Mouse (Mus musculus) neural tube, embryonic 14.5 days (tissue): ENCODE results near the gene Tmem110. TPM values are rescaled to one million over a fixed set of nuclear protein-coding genes. Genes with fewer than 3 reads are reported as not detected.

ENCODE experiments used
- ATAC-seq: fragments of 200-750 bp; cut with Nextera tagmentation; 2 replicates; pipeline ENCODE4 v1.8.0; 2017; ENCODE audit warnings: low read depth, mild to moderate bottlenecking, moderate TSS enrichment, moderate library complexity
- H3K27ac ChIP-seq: fragments of 300-500 bp; sonication (generic); 2 replicates; pipeline ENCODE4 v1.5.1; 2014; ENCODE audit warnings: low read depth, mild to moderate bottlenecking, control low read depth, low read length, moderate library complexity, mixed read lengths
- H3K27me3 ChIP-seq: fragments of 300-500 bp; sonication (generic); 2 replicates; pipeline ENCODE4 v1.6.1; 2014; ENCODE audit warnings: low read length; ENCODE audit not compliant: control insufficient read depth, insufficient read depth
- H3K36me3 ChIP-seq: fragments of 300-500 bp; sonication (generic); 2 replicates; pipeline ENCODE4 v1.6.1; 2014; ENCODE audit warnings: low read length, mixed read lengths; ENCODE audit not compliant: control insufficient read depth, insufficient read depth
- H3K4me1 ChIP-seq: fragments of 300-500 bp; sonication (generic); 2 replicates; pipeline ENCODE4 v1.6.1; 2014; ENCODE audit warnings: low read length; ENCODE audit not compliant: control insufficient read depth, insufficient read depth
- H3K4me2 ChIP-seq: fragments of 300-500 bp; sonication (generic); 2 replicates; pipeline ENCODE4 v1.6.1; 2014; ENCODE audit warnings: mild to moderate bottlenecking, low read depth, low read length, control low read depth
- H3K4me3 ChIP-seq: fragments of 300-500 bp; sonication (generic); 2 replicates; pipeline ENCODE4 v1.5.1; 2014; ENCODE audit warnings: low read depth, low read length, control low read depth, mixed read lengths
- H3K9ac ChIP-seq: fragments of 300-500 bp; sonication (generic); replicated peaks from 2 replicates; pipeline ENCODE4 v1.6.1; 2014; ENCODE audit warnings: low read depth, mild to moderate bottlenecking, control low read depth, low read length, mixed read lengths
- H3K9me3 ChIP-seq: fragments of 300-500 bp; sonication (generic); 2 replicates; pipeline ENCODE4 v1.6.1; 2016; ENCODE audit warnings: low read length; ENCODE audit not compliant: control insufficient read depth
- WGBS: fragments of 180-500 bp; shearing (Covaris S2); extraction: QIAGEN DNeasy Blood & Tissue Kit; methylation state at CpG from one replicate; pipeline ENCODE4 v1.1.7; 2014; 5-methylcytosine and 5-hydroxymethylcytosine counted together
- polyA plus RNA-seq: library from polyadenylated mRNA; unstranded; fragments of >200 nt; fragmentation: Nextera tagmentation; extraction: Ambion mirVana; gene quantifications from 2 replicates; pipeline ENCODE4 v1.2.1, GENCODE M21; 2014

Tmem110 gene
- polyA plus RNA-seq = 19.3 and 30.7 TPM in 2 replicates

DNA sequence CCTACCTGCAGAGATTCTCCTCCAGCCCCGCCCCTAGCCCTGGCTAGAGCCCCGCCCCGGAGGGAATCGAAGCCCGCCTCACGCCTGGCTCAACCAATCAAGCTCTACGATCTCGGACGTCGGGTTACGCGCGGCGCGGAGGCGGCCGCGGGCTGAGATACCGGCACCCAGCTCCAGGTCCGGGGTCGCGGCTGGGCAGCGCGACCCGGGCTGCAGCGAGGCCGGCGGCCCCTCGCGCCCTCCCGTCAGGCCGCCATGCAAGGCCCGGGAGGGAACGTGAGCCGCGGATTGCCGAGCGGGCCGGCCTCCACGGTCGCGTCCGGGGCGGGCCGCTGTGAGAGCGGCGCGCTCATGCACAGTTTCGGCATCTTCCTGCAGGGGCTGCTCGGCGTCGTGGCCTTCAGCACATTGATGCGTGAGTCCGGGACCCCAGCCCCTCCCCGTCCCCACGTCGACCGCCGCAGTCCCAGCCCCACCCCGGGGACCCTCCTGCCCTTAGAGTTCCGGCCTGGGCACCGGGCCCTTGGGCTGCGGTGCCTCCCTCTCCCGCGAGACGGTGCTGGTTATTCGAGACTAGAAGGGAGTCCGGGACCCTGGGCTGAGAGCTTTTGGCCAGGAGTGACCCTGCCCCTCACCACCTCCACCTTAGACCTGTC is at the start of gene Tmem110:
Tmem110 (plus strand) TSS at position 115 of the 656 bp plus-strand sequence.
- Histone ChIP-seq H3K4me2 (peak within 1 kb of the TSS; percentile 75), H3K9me3 (no peaks in the 10 kb centered on the region), H3K27ac (peak within 1 kb of the TSS; percentile 55; the same call in 1 of the 2 replicates), H3K9ac (peak within 1 kb of the TSS; percentile 83), H3K4me3 (peak within 1 kb of the TSS; percentile 77), H3K4me1 (peaks cover 13% of the 10 kb centered on the region), H3K36me3 (no peaks in the 10 kb centered on the region), H3K27me3 (no peaks in the 10 kb centered on the region)
- under 1% methylated on average over 61 of the region's 68 CpGs for WGBS
- ATAC-seq = peak; percentile 97

DNA sequence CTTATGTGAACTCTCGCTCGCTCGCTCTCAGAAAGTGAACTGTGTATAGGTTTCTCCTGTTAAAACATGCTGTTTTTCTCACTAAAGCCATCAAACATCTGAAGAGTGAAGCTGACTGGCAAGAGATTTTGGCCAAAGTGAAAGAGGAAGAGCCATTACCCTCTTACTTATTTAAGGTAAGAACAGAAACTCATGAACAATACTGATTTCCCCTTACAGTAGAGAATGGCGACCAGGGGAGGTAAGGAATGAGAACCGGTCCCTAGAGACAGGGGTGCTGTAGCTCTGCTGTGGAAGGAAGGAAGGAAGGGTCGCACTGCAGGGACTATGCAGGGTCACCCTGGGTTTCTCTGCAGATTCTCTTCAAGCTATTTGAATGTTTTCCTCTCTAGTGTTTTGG is 40.8 kb upstream of the Tmem110 start:
- H3K27me3 ChIP-seq = no peaks in the 10 kb centered on the region
- H3K4me3 ChIP-seq = no peak overlapping the region
- H3K27ac ChIP-seq = no peak overlapping the region
- 94% methylated on average over 6 of the region's 6 CpGs for WGBS
- no peak for ATAC-seq
- H3K9ac ChIP-seq = no peak overlapping the region
- no peak overlapping the region for H3K4me2 ChIP-seq
- H3K4me1 ChIP-seq = no peaks in the 10 kb centered on the region
- H3K9me3 ChIP-seq = no peaks in the 10 kb centered on the region
- peaks cover 7% of the 10 kb centered on the region; the same call in 1 of the 2 replicates for H3K36me3 ChIP-seq

DNA sequence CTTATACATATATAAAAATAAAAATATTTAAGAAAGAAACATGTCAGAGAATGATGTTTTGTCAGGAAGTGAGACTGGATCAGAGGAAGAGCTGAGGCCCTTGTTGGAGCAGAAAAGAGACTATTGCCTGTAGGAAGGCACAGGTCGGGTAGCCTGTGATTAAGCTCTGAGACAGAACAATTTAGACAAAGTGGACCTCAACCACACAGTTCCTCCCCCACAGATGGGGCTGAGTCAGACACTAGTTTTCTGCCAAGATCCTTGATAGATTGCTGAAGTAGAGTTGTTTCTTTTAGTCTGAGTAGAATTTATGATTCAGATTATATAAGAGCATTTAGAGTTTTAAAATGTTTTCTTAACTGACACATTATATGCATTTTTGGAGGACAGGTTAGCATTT is 35.9 kb upstream of the Tmem110 start:
- WGBS = 65% methylated on average over 1 of the region's 1 CpGs
- Histone ChIP-seq H3K36me3 (peaks cover 7% of the 10 kb centered on the region; the same call in 1 of the 2 replicates), H3K4me1 (no peaks in the 10 kb centered on the region)

GRCm38 (mm10) chr14:30792871-30793270 is 32.5 kb upstream of the Tmem110 start:
- Histone ChIP-seq H3K4me3 (no peak overlapping the region), H3K27me3 (no peaks in the 10 kb centered on the region), H3K4me1 (no peaks in the 10 kb centered on the region), H3K36me3 (no peaks in the 10 kb centered on the region; the same call in 1 of the 2 replicates), H3K27ac (no peak overlapping the region), H3K9ac (no peak overlapping the region), H3K4me2 (no peak overlapping the region), H3K9me3 (no peaks in the 10 kb centered on the region)
- no peak for ATAC-seq
- 96% methylated on average over 3 of the region's 3 CpGs for WGBS

More for the DNA sequence above, 35.9 kb upstream of the Tmem110 start:
- ATAC-seq = no peak
- Histone ChIP-seq H3K9me3 (no peaks in the 10 kb centered on the region), H3K4me3 (no peak overlapping the region), H3K9ac (no peak overlapping the region), H3K27ac (no peak overlapping the region), H3K27me3 (no peaks in the 10 kb centered on the region), H3K4me2 (no peak overlapping the region)

DNA sequence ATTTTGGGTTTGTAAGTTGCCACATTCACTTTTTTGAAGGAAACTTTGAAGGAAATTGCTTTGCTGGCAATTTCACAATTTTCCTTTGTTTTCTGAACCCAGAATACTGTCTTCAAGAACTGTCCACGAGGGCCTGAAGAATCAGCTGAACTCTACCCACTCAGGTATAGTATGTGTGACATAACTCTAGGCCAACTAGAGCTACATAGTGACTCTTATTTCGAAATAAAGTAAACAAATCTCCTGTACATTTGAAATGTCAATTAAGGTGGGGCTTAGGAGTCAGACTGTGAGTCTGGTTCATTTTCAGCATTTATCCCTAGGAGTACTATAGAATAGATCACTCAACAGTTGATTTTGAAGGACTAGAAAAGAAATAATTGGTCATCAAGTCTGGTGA is 23.6 kb upstream of the Tmem110 start:
- Histone ChIP-seq H3K27me3 (no peaks in the 10 kb centered on the region), H3K4me2 (no peak overlapping the region), H3K27ac (no peak overlapping the region), H3K9ac (no peak overlapping the region), H3K9me3 (no peaks in the 10 kb centered on the region), H3K36me3 (peaks cover 16% of the 10 kb centered on the region), H3K4me3 (no peak overlapping the region), H3K4me1 (no peaks in the 10 kb centered on the region)
- ATAC-seq = no peak
- WGBS = 97% methylated on average over 2 of the region's 2 CpGs

DNA sequence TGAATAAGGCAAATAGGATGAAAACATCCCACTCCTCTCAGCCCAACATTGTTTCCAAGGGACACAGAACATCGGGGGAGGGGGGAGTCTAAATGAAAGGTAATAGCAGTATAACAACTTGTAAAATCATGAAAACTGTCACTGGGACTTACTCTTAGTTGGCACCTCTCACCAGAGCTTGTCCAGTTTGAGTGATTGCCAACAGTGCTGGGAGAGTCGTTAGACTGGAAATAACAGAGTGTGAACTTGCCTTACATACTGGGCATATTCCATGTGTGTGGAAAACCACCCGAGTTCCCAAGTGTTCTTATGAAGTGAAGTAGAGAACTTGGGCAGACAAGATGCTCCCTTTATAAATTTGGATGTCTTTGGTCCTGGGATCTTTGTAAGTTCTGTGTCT is 4.3 kb upstream of the Tmem110 start:
- Histone ChIP-seq H3K36me3 (peaks cover 26% of the 10 kb centered on the region), H3K4me1 (no peaks in the 10 kb centered on the region), H3K4me2 (no peak overlapping the region), H3K27ac (no peak overlapping the region), H3K4me3 (no peak overlapping the region), H3K27me3 (no peaks in the 10 kb centered on the region), H3K9ac (no peak overlapping the region), H3K9me3 (no peaks in the 10 kb centered on the region)
- WGBS = 84% methylated on average over 3 of the region's 3 CpGs
- ATAC-seq = no peak

DNA sequence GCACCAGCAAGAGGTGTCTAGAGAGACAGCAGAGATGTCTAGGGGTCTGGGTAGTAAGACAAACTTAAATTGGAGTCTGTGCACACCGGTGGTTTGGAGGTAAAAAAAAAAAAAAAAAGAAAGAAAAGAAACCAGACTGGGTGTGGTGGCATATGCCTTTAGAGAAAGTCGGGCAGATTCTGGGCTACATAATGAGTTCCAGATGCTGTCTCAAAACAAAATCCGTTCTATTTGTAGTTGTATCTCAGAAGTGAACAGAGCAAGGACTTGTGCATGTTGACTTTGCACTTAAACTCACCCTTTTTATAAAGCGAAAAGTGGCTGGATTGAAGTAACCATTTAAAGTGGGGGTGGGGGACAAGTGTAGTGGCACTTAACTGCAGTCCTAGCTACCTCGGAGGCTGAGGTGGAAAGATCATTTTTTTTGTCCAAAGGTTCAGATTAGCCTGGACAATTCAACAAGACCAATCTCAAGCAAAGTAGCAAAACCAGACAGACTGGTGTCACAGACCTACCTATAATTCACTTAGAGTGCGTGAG is 864 bp upstream of the Tmem110 start:
- H3K9ac ChIP-seq = no peak overlapping the region
- peaks cover 13% of the 10 kb centered on the region for H3K4me1 ChIP-seq
- H3K36me3 ChIP-seq = peaks cover 2% of the 10 kb centered on the region; the same call in 1 of the 2 replicates
- H3K27ac ChIP-seq = no peak overlapping the region
- no peak overlapping the region for H3K4me2 ChIP-seq
- H3K9me3 ChIP-seq = no peaks in the 10 kb centered on the region
- ATAC-seq = no peak
- no peaks in the 10 kb centered on the region for H3K27me3 ChIP-seq
- H3K4me3 ChIP-seq = no peak overlapping the region
- 75% methylated on average over 6 of the region's 6 CpGs for WGBS

DNA sequence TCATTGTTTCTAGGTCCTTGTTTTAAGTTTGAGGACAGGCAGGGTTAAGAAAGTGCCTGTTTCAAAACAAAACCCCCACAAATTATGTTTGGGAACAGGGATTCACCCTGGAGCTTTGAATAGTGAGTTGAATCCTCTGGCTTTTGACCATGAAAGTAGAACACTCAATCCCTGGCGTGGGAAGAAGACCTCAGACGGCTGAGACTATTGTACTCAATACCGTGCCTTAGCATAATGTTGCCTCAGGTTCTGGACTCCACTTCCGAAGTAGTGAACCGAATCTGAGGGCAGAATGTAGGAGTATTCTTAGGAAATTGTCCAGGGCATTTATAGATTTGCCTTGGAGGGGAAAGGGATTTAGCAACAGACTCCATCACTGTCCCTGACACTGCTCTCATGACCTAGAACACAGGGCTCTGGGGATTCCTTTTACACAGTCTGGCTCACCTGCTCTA is 342 bp upstream of the Tmem110 start:
- 29% methylated on average over 5 of the region's 5 CpGs for whole genome bisulfite sequencing
- Histone ChIP-seq H3K9ac (peak overlapping the region; percentile 83; the same call in 1 of the 2 replicates), H3K4me2 (peak overlapping the region; percentile 75), H3K9me3 (no peaks in the 10 kb centered on the region), H3K4me3 (peak overlapping the region; percentile 77), H3K27me3 (no peaks in the 10 kb centered on the region), H3K4me1 (peaks cover 13% of the 10 kb centered on the region), H3K36me3 (no peaks in the 10 kb centered on the region), H3K27ac (no peak overlapping the region)
- ATAC-seq = 0 out of 2 replicates have a peak, but pooled peaks have one; percentile 4
